Comparison of ENCODE assay signal across 42 mouse cellular contexts in genomic region chr14:75189031-75189430, GRCm38 (mm10). TPM values are rescaled to one million over a fixed set of nuclear protein-coding genes. Genes with fewer than 3 reads are reported as not detected.
"Had no signal": no experiment of that assay in that cellular context is flagged by ENCODE, and none has a peak within 500 bp of the region (broad histone marks: within the 10 kb centered on the region; RNA-seq: fewer than 3 reads in every experiment).

No protein-coding gene starts in this region.

- H3K36me3 ChIP-seq: heart, embryonic 13.5 days; heart, embryonic 15.5 days; hindbrain, embryonic 13.5 days; hindbrain, embryonic 15.5 days; intestine, embryonic 15.5 days; limb, embryonic 13.5 days; limb, embryonic 15.5 days; liver, embryonic 12.5 days had no signal

- DNase-seq: gastrocnemius, adult 2 months; gastrocnemius, postnatal 10 days; gastrocnemius, postnatal 25 days; heart, adult 11 months; heart, adult 2 months; heart, postnatal 14 days; heart, postnatal 36 days; kidney, adult 18-20 months; kidney, adult 8-10 months; kidney, postnatal 10 days; kidney, postnatal 36 days; layer of hippocampus, adult 9-11 months; layer of hippocampus, postnatal 36 days; left cerebral cortex, postnatal 4 days had no signal

- H3K4me1 ChIP-seq: hindbrain, embryonic 13.5 days; hindbrain, embryonic 15.5 days; intestine, embryonic 15.5 days; limb, embryonic 13.5 days; limb, embryonic 15.5 days had no signal

- H3K4me2 ChIP-seq: heart, embryonic 11.5 days; heart, embryonic 13.5 days; heart, embryonic 15.5 days; hindbrain, embryonic 13.5 days; hindbrain, embryonic 15.5 days; intestine, embryonic 15.5 days; limb, embryonic 13.5 days; limb, embryonic 15.5 days; liver, embryonic 12.5 days had no signal

- H3K9me3 ChIP-seq: heart, embryonic 13.5 days; heart, embryonic 15.5 days; hindbrain, embryonic 13.5 days; hindbrain, embryonic 15.5 days; intestine, embryonic 15.5 days; limb, embryonic 13.5 days; limb, embryonic 15.5 days; liver, embryonic 12.5 days had no signal

- H3K27ac ChIP-seq: gastrocnemius, adult 2 months; heart, adult 2 months; heart, embryonic 13.5 days; heart, embryonic 15.5 days; hindbrain, embryonic 13.5 days; hindbrain, embryonic 15.5 days; hindbrain, postnatal 0 days; intestine, embryonic 15.5 days; limb, embryonic 13.5 days; limb, embryonic 15.5 days; liver, embryonic 12.5 days had no signal

- H3K27me3 ChIP-seq: heart, embryonic 13.5 days; heart, embryonic 15.5 days; hindbrain, embryonic 13.5 days; hindbrain, embryonic 15.5 days; intestine, embryonic 15.5 days; limb, embryonic 13.5 days; limb, embryonic 15.5 days; liver, embryonic 12.5 days had no signal

- ATAC-seq: hindbrain, postnatal 0 days; inflammation-experienced regulatory T-cells, adult 6 months; intestine, embryonic 15.5 days; intestine, postnatal 0 days; liver, embryonic 12.5 days had no signal

- H3K9ac ChIP-seq: heart, embryonic 13.5 days; heart, embryonic 15.5 days; hindbrain, embryonic 13.5 days; hindbrain, embryonic 15.5 days; intestine, embryonic 15.5 days; limb, embryonic 13.5 days; limb, embryonic 15.5 days; liver, embryonic 12.5 days had no signal

- H3K4me3 ChIP-seq: gastrocnemius, adult 2 months; heart, adult 2 months; heart, embryonic 13.5 days; heart, embryonic 15.5 days; hindbrain, embryonic 13.5 days; hindbrain, embryonic 15.5 days; intestine, embryonic 15.5 days; limb, embryonic 13.5 days; limb, embryonic 15.5 days; liver, embryonic 12.5 days had no signal

RNA-seq across cellular contexts. Expression of gene Cpb2, which starts 53.1 kb away (rescaled TPM):
- total RNA-seq: gastrocnemius, adult 2 months; gastrocnemius, postnatal 10 days; gastrocnemius, postnatal 25 days; heart, adult 2 months; heart, postnatal 14 days; heart, postnatal 36 days; hematopoietic stem cell, adult 5-6 weeks; hindbrain, postnatal 0 days; layer of hippocampus, adult 18-20 months; layer of hippocampus, adult 8-10 months; layer of hippocampus, postnatal 14 days; layer of hippocampus, postnatal 36 days; left cerebral cortex, adult 18-20 months; left cerebral cortex, adult 8-10 months; left cerebral cortex, postnatal 10 days; left cerebral cortex, postnatal 25 days; left cerebral cortex, postnatal 4 days had no signal
- polyA plus RNA-seq: frontal cortex, adult 2 months; gonadal fat pad, adult 2 months; heart, adult 2 months; heart, postnatal 0 days; hindbrain, embryonic 11.5 days; hindbrain, embryonic 13.5 days; hindbrain, embryonic 15.5 days; hindbrain, postnatal 0 days; inflammation-experienced regulatory T-cells, adult 6 months; large intestine, adult 2 months; limb, embryonic 11.5 days; limb, embryonic 13.5 days had no signal

RNA-seq across cellular contexts. Expression of gene Lrrc63, which starts 58.4 kb away (rescaled TPM):
- total RNA-seq: gastrocnemius, adult 2 months; gastrocnemius, postnatal 10 days; gastrocnemius, postnatal 25 days; heart, adult 2 months; heart, postnatal 14 days; heart, postnatal 36 days; hematopoietic stem cell, adult 5-6 weeks; hindbrain, postnatal 0 days; layer of hippocampus, adult 18-20 months; layer of hippocampus, adult 8-10 months; layer of hippocampus, postnatal 14 days; layer of hippocampus, postnatal 36 days; left cerebral cortex, adult 18-20 months; left cerebral cortex, adult 8-10 months; left cerebral cortex, postnatal 10 days; left cerebral cortex, postnatal 25 days; left cerebral cortex, postnatal 4 days had no signal
- polyA plus RNA-seq: heart, embryonic 11.5 days; heart, embryonic 15.5 days; heart, postnatal 0 days; hindbrain, embryonic 15.5 days; inflammation-experienced regulatory T-cells, adult 6 months; intestine, postnatal 0 days; kidney, embryonic 14.5 days; kidney, embryonic 16.5 days; large intestine, adult 2 months; limb, embryonic 11.5 days; limb, embryonic 13.5 days; limb, embryonic 15.5 days; liver, embryonic 12.5 days had no signal
